17 mouse cellular contexts compared by ENCODE assay signal in genomic region chr11:107016893-107017292, GRCm38 (mm10). TPM values are rescaled to one million over a fixed set of nuclear protein-coding genes. Genes with fewer than 3 reads are reported as not detected.
A peak's percentile ranks its signal among the peaks of the same experiment; 100 is the strongest.
DNase-seq lines count a peak whose midpoint lies in the region; ATAC-seq and TF ChIP-seq lines count a peak whose summit lies in the region.
"Had no signal": no experiment of that assay in that cellular context is flagged by ENCODE, and none has a peak within 500 bp of the region (broad histone marks: within the 10 kb centered on the region; RNA-seq: fewer than 3 reads in every experiment).

No protein-coding gene starts in this region.

- H3K27me3 ChIP-seq in limb, embryonic 14.5 days (ENCODE audit: control insufficient read depth, insufficient read depth, low read length): no peaks in the 10 kb centered on the region
- no peaks in the 10 kb centered on the region for H3K27me3 ChIP-seq in limb, embryonic 10.5 days (ENCODE audit: low read depth, poor library complexity, severe bottlenecking)
- H3K27me3 ChIP-seq: megakaryocyte, embryonic 14.5 days had no signal

- no peak overlapping the region for H3K4me3 ChIP-seq in limb, embryonic 14.5 days (replicated peaks; ENCODE audit: low read length)
- H3K4me3 ChIP-seq in limb, embryonic 10.5 days: no peak overlapping the region
- H3K4me3 ChIP-seq in gastrocnemius, adult 2 months: no peak overlapping the region
- H3K4me3 ChIP-seq: heart, embryonic 13.5 days; megakaryocyte, embryonic 14.5 days had no signal

- intact Hi-C loops in gastrocnemius, adult 2 months (cut with DNase I): no loop called here

- no peaks in the 10 kb centered on the region for H3K9me3 ChIP-seq in limb, embryonic 14.5 days (ENCODE audit: control insufficient read depth, low read length)
- H3K9me3 ChIP-seq in limb, embryonic 10.5 days (replicated peaks): no peaks in the 10 kb centered on the region
- H3K9me3 ChIP-seq: megakaryocyte, embryonic 14.5 days had no signal

- peak; percentile 53 for DNase-seq in limb, embryonic 14.5 days (ENCODE audit: low spot score)
- DNase-seq in limb, embryonic 10.5 days (ENCODE audit: low spot score): no peak
- peak; percentile 93 for DNase-seq in 3T3-L1 (ENCODE audit: low read depth, low spot score)
- peak; percentile 65 for DNase-seq in kidney, adult 11 months
- DNase-seq in kidney, postnatal 10 days: peak; percentile 60
- DNase-seq in gastrocnemius, adult 2 months: no peak
- no peak for DNase-seq in testis, postnatal 14 days (ENCODE audit: low spot score)
- DNase-seq: adrenal gland, adult 2 months; cerebellum, adult 11 months; cerebellum, postnatal 36 days had no signal

- H3K4me2 ChIP-seq in limb, embryonic 14.5 days (replicated peaks; ENCODE audit: low read depth, low read length, severe bottlenecking): no peak overlapping the region
- H3K4me2 ChIP-seq: heart, embryonic 13.5 days; liver, embryonic 11.5 days had no signal

- no peak for ATAC-seq in limb, embryonic 14.5 days (ENCODE audit: low FRiP score, low read depth)
- ATAC-seq in monocyte, adult 5-6 weeks (replicated peaks; ENCODE audit: insufficient number of reproducible peaks, low FRiP score, low TSS enrichment, poor library complexity, severe bottlenecking): no peak
- ATAC-seq: forebrain, embryonic 14.5 days; inflammation-experienced regulatory T-cells, adult 6 months had no signal

- no peak overlapping the region for H3K9ac ChIP-seq in limb, embryonic 14.5 days (ENCODE audit: low read depth, low read length, severe bottlenecking)
- H3K9ac ChIP-seq: heart, embryonic 13.5 days had no signal

- no peak for TF ChIP-seq POLR2A in limb, embryonic 14.5 days (IDR thresholded peaks at IDR 0.05; ENCODE audit: borderline replicate concordance, extremely low read depth, insufficient read depth, insufficient read length)

- peaks cover under 1% of the 10 kb centered on the region for H3K4me1 ChIP-seq in limb, embryonic 14.5 days (ENCODE audit: control insufficient read depth, insufficient read depth, low read length)
- peaks cover 7% of the 10 kb centered on the region for H3K4me1 ChIP-seq in limb, embryonic 10.5 days

- H3K27ac ChIP-seq in limb, embryonic 14.5 days (replicated peaks; ENCODE audit: low read depth, low read length): no peak overlapping the region
- no peak overlapping the region for H3K27ac ChIP-seq in limb, embryonic 10.5 days
- H3K27ac ChIP-seq in gastrocnemius, adult 2 months: no peak overlapping the region
- H3K27ac ChIP-seq: heart, embryonic 13.5 days had no signal

- no peaks in the 10 kb centered on the region for H3K36me3 ChIP-seq in limb, embryonic 14.5 days (ENCODE audit: control insufficient read depth, insufficient read depth, low read length)
- H3K36me3 ChIP-seq in limb, embryonic 10.5 days: no peaks in the 10 kb centered on the region
- H3K36me3 ChIP-seq: heart, embryonic 13.5 days had no signal

- no peak for TF ChIP-seq CTCF in gastrocnemius, adult 2 months (IDR thresholded peaks at IDR 0.05)

- 25% methylated on average over 1 of the region's 1 CpGs for WGBS in limb, embryonic 14.5 days
- WGBS in limb, embryonic 10.5 days: 35% methylated on average over 1 of the region's 1 CpGs

RNA-seq across cellular contexts. Expression of gene 1810010H24Rik, which starts 8.6 kb away (rescaled TPM):
- 2.2 and 2.3 TPM in 2 replicates for polyA plus RNA-seq in limb, embryonic 14.5 days (2012; rRNA removed)
- polyA plus RNA-seq in limb, embryonic 14.5 days (2014; fragmentation: Nextera tagmentation; extraction: Ambion mirVana): 2.6 and 3.1 TPM in 2 replicates
- 0.65 and 1.4 TPM in 2 replicates for polyA plus RNA-seq in limb, embryonic 10.5 days (2016; fragmentation: Nextera tagmentation; extraction: Ambion mirVana)
- not detected in 3 replicates for total RNA-seq in monocyte, adult 5-6 weeks (2017)
- total RNA-seq in gastrocnemius, adult 2 months (2021): 1 to 10 TPM in 1 of 2 experiments, under 1 TPM in 1; 0.86 to 1.3 TPM
- total RNA-seq: granulocyte monocyte progenitor cell, adult 5-6 weeks had no signal

RNA-seq across cellular contexts. Expression of gene Kpna2, which starts 17.6 kb away (rescaled TPM):
- 194 and 224 TPM in 2 replicates for polyA plus RNA-seq in limb, embryonic 14.5 days (2012; rRNA removed)
- 291 and 311 TPM in 2 replicates for polyA plus RNA-seq in limb, embryonic 14.5 days (2014; fragmentation: Nextera tagmentation; extraction: Ambion mirVana)
- polyA plus RNA-seq in limb, embryonic 10.5 days (2016; fragmentation: Nextera tagmentation; extraction: Ambion mirVana): 635 and 653 TPM in 2 replicates
- 59.8 to 75.8 TPM (median 63.9 TPM) in 3 replicates for total RNA-seq in monocyte, adult 5-6 weeks (2017)
- total RNA-seq in gastrocnemius, adult 2 months (2021): 10 to 100 TPM; 13.2 to 16.2 TPM

Comparison
In these comparisons a context has a peak if more than half of its experiments do, and no peak if none do; other contexts are left out.
1. DNase-seq: peak in limb, embryonic 14.5 days (single experiment), 3T3-L1 (single experiment), kidney, adult 11 months (single experiment) and kidney, postnatal 10 days (single experiment); none in limb, embryonic 10.5 days (single experiment), gastrocnemius, adult 2 months (single experiment) and testis, postnatal 14 days (single experiment).